Mouse (Mus musculus): ENCODE data around the gene Ccdc142.

Ccdc142 gene

DNA sequence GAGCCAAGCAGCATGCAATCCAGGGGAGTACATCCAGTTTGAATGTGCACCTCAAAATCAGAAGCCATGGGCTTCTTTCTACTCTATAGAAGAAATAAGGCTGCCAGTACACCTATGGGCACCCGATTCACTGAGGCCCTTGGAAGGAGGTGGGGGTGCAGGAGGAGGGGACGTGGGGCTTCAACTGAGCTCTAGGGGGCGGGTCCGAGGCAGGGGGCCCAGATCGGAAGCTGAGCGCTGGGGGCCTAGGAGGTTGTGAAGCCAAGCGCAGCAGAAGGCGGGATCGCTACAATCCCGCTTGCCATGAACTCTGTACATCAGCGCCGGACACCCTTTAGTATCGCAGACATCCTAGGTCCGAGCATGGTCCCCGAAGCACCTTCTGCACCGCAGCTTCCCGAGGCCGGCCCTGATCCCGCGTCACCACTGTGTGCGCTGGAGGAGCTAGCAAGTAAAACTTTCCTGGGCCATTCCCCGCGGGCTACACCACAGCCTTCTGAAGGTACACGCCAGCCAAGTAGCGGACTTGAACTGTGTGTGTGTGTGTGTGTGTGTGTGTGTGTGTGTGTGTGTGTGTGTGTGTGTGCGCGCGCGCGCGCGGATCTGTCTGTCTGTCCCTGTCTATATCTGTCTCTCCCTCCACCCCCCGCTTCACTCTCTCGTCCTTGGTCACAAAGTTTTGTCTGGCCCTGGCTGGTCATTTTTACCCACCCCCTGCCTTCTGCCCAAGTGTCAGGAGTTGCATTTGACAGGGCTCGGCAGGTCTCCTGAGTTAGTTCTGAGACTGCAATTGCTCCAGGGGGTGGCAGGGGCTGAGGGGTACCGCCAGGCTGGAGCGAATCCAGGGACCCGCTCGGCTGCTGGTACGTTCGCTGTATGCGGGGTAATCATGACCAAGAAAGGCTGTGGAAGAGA lies 15.0 kb upstream of the Ccdc142 start, which contains the start of gene Lbx2:
TSS of gene Lbx2 (plus strand) at position 247 of the 915 bp plus-strand sequence.
- no peak for DNase-seq

DNA sequence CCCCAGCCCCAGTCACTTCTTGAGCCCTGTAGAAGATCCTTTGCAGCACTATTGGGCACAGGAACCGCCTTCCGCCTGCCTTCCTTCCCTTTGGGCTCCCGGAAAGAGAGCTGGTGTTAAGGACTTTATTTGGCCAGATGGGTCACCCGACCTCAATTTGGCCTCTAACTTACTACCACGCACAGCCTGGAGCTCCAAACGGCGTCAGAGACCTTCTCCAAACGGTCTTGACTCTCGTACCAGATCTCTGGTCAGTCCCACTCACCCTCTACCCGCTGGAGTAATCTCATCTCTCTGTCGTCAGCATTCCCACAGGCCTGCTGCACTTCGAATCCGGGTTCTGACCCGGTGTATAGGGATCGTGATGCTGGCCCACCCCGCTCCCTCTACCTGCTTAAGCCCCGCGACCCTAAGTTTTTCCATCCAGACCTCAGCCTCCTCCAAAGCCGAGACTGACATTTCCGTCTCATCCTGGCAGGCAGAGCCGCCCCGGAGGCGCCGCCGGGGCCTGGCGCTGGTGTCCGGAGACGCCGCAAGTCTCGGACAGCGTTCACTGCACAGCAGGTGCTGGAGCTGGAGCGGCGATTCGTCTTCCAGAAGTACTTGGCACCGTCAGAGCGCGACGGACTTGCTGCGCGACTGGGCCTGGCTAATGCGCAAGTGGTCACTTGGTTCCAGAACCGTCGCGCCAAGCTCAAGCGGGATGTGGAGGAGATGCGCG lies 14.0 kb upstream of the Ccdc142 start:
- DNase-seq: no peak

GRCm38 (mm10) chr6:83087926-83088260 lies 13.5 kb upstream of the Ccdc142 start:
- DNase-seq: no peak

DNA sequence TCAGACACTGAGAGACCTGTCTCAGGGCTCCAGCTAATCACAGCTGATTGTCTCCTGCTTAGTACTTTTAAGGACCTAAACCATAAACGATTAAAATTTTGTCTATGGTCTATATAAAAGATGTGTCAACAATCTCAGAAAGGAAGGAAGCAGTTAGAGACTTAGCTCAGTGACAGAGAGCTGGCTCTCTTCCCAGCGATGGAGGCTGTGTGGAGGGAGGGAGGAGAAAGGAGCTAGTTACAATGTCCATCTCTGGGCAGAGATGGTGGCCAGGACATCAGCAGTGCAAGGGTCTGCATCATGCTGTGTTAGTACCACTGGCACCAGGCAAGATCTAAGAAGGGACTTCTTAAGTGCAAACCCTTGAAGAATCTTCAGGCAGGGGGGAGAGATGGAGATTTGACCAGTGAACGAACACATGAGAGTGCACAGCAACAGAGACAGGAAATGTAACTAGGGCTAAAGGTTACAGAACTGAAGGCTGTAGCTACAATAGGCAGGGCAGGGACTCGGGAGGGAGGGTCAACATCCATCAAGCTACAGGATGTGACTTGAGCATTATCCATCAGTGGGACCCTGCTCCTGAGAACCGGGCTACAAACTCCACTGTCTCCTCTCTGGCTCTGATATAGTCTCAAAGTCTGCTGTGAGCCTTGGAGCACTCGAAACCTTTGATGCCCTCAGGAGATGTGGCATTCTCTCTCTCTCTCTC lies 8.8 kb upstream of the Ccdc142 start:
- no peak for DNase-seq

GRCm38 (mm10) chr6:83095968-83096367 lies 5.4 kb upstream of the Ccdc142 start:
- no peak for DNase-seq

DNA sequence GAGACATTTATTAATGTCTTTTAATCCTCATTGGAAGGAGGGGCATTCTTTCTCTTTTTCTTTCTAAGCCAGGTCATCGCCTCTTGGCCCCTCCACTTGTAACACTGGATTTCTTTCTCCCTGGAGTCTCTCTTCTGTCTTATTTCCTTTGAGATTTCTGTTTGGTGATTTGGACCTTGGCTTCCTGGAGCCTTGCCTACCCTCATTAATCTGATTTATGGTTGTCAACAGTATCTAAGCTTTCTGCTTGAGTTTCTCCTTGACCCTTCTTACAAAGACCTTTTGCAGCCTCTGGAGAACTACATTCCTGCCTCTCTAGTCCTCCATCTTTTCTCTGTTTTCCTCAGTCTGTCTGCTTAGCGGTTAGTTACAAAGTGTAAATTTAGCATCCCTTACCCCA lies 3.0 kb upstream of the Ccdc142 start:
- no peak for DNase-seq

GRCm38 (mm10) chr6:83101688-83102556 lies 521 bp downstream of the Ccdc142 start:
- peak; percentile 72 for DNase-seq

- no peak for DNase-seq
Observed at GRCm38 (mm10) chr6:83103130-83103650, 1.8 kb downstream of the Ccdc142 start.

DNA sequence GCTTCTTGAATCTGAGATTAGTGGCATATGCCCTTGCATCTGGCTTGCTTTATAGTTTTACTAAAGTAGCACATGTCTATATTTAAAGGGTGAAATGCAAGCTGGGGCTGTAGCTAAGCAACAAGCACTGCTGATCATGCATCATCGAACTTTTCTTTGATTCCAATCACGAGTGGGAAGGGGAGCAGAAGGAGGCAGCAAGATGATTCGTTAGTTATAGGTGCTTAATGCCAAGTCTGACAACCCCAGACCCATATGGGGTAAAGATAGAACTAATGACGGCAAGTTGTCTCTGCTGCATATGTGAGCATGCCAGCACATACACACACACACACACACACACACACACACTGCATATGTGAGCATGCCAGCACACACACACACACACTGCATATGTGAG lies 2.8 kb downstream of the Ccdc142 start:
- no peak for DNase-seq

DNA sequence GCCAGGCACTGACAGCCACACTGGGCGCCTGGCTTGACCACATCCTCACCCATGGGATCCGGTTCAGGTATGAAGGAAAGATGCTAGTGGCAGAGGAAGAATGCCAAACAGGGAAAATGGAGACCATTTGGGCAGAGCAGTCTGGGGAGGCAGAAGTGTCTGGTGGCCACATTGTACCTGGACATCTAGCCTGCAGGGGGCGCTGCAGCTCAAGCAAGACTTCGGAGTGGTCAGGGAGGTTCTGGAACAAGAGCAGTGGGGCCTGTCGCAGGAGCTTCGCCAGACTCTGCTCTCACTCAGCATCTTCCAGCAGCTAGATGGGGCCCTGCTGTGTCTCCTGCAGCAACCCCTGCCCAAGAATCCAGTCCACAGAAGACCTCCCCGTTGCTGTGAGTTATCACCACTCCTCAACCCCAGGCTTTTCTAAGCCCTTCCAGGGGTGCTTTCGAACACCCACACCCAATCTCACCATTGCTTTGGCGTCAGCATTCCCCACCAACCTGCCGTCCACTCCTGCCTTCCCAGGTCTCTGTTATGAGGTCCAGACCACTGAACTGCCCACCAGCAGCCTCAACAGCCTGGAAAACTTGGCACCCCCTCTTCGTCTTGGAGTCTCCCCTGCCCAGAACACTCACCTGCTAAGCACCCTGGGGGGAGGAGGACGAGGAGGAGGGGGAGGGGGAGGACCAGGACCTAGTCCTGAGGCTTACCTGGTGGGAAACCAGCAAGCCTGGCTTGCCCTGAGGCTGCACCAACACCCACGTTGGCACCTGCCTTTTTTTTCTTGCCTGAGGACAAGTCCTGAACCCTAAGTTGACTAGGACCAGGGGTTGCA lies 6.4 kb downstream of the Ccdc142 start:
- DNase-seq: no peak

- peak; percentile 86 for DNase-seq
Observed at GRCm38 (mm10) chr6:83108762-83109668, 7.6 kb downstream of the Ccdc142 start, which contains the start of gene Mrpl53. TSS of gene Mrpl53 (plus strand) at chr6:83109040.

DNA sequence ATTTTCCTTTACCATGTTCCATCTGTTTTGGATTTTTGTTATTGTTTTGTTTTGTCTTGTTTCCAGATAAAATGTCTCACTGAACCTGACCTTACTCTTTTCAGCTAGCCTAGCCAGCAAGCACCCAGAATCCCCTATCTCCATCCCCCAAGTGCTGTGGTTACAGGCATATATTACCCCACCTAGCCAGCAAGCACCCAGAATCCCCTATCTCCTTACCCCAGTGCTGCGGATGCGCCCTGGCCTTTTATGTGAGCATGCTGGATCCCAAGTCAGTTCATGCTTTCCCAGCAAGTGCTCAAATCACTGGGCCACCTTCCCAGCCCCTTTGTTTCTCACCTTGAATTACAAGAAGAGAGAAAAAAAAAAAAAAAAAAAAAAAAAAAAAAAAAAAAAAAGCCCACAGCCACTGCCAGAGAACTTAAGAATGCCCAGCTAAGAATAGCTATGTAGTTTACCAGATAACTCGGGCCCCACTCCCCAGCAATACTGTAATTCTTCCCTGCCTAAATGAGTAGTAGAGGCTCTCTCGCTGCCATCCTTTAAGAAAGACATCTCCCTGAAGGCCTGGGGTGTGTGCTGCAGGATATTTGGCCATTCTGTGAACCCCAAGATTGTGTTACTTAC lies 10.2 kb downstream of the Ccdc142 start:
- no peak for DNase-seq

DNA sequence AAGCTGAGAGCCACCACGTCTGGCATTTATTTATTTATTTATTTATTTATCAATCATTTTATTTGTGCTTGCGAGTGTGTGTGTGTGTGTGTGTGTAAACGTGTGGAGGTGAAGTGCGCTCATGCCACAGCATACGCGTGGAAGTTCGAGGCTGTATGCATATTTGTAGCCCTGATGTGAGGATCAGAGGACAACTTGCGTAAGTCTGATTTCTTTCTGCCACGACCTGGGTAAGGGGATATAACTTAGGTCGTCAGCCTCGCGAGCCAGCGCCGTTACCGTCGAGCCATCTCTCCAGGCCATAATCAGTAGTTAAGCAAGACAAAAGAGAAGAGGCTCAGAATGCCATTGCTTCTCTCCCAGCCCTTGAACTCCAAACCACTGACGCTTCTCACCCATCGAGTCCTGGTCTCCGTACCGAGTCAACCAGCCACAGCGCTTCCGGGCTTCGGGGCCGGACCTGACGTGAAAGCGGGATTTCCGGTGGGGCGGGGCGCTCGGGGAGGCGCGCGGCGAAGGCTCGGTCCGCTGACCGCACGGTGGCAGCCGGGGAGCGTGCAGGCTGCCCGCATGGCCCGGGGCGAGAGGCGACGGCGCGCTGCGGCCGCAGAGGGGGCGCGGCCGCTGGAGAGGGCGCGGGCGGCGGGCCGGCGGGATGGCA lies 13.7 kb downstream of the Ccdc142 start, which contains the start of gene Mogs:
TSS of gene Mogs (plus strand) at position 486 of the 661 bp plus-strand sequence.
- DNase-seq: peak; percentile 92

- DNase-seq: no peak
Observed at GRCm38 (mm10) chr6:83115682-83116372, 14.4 kb downstream of the Ccdc142 start.

- no peak for DNase-seq
Observed at GRCm38 (mm10) chr6:83116373-83117164, 15.2 kb downstream of the Ccdc142 start.

DNA sequence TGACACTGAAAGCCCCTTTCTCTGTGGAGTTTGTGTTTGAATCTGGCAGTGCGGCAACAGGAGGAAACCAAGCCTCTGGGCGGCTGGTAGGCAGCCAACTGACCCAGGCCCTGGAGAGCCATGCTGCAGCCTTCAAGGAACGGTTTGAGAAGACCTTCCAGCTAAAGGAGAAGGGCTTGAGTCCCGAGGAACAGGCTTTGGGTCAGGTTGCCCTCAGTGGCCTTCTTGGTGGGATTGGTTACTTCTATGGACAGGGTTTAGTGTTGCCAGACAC lies 15.7 kb downstream of the Ccdc142 start:
- DNase-seq: no peak

GRCm38 (mm10) chr6:83117616-83118015 lies 16.2 kb downstream of the Ccdc142 start:
- DNase-seq: no peak

- no peak for DNase-seq
Observed at GRCm38 (mm10) chr6:83118369-83118768, 17.0 kb downstream of the Ccdc142 start.
